Mouse (Mus musculus) spleen, adult 12 weeks (tissue): Measurements from ENCODE around the gene Nmb.

Experiments used
- DNase-seq: peaks from one replicate; pipeline ENCODE4 v3.0.0; 2022; ENCODE audit warnings: low spot score

Gene Nmb

DNA sequence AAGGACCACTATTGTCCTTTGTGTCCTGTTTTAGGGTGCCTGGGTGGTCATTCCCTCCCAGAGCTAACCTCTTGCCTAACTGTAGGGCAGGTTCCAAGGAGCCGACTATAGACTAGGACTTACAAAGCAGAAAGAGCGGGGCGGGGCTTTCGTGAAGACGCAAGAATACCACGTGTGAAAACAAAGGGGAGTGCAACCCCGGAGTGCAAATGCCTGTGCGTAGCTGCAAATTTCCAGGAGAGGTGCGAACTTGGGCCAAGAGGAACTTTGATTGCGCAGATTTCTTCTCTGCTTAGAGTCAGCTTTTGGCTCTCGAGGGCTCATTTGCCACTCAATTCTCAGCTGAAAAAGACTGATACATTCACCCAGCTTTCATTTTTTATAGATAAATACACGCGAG lies 44.6 kb downstream of the Nmb start:
- DNase-seq: peak; percentile 18

DNA sequence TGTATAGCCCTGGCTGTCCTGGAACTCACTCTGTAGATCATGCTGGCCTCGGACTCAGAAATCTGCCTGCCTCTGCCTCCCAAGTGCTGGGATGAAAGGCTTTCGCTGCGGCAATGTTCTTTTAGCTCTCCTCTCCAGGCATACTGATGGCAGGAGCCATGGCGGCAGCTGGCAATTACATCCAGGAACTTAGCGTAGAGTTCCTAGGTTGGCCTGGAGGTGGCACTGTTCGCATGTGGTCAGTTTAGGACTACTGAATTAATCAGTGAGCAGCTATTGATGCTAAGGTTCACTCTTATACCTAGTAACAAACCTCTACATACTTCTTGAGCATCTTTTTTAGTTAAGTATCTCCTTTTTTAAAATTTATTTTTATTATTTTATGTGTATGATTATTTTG lies 47.7 kb downstream of the Nmb start:
- DNase-seq: peak; percentile 58

DNA sequence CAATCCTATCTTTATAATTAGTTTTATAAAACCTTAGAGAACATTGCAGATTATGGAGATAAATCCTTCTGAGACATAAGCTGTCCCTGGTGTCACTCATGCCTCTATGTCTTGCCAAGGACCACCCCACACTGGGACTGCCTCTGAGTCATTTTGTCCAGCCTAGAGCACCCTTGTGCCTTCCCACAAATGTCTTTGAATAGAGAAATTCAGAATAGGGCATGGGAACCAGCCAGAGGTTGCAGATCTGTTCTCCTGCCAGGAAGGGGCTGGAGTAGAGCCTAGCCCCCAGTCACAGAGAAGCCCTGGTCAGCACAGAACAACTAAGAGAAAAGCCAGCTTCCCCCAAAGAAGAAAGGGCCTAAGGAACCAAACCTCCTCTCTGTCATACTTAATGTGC lies 49.6 kb downstream of the Nmb start:
- no peak for DNase-seq

DNA sequence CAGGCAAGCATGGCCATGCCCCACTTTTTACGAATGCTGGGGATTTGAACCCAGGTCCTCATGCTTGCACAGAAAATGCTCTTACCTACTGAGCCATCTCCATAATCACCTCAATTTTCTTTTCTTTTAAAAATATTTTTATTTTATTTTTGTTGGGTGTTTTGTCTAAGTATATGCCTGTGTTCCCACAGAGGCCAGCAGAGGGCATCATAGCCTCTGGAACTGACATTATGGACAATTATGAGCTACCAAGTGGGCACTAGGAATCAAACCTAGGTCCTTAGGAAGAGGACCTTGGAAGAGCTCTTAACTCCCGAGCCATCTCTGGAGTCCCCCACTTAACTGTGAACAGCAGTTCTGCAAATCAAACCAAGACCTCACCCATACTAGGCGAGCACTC lies 51.7 kb downstream of the Nmb start:
- DNase-seq: no peak
